Mouse (Mus musculus): ENCODE results near the gene Map2. TPM values are rescaled to one million over a fixed set of nuclear protein-coding genes. Genes with fewer than 3 reads are reported as not detected.

Map2 gene
- total RNA-seq, 1 experiment from 2014 or later = 0.10 TPM

DNA sequence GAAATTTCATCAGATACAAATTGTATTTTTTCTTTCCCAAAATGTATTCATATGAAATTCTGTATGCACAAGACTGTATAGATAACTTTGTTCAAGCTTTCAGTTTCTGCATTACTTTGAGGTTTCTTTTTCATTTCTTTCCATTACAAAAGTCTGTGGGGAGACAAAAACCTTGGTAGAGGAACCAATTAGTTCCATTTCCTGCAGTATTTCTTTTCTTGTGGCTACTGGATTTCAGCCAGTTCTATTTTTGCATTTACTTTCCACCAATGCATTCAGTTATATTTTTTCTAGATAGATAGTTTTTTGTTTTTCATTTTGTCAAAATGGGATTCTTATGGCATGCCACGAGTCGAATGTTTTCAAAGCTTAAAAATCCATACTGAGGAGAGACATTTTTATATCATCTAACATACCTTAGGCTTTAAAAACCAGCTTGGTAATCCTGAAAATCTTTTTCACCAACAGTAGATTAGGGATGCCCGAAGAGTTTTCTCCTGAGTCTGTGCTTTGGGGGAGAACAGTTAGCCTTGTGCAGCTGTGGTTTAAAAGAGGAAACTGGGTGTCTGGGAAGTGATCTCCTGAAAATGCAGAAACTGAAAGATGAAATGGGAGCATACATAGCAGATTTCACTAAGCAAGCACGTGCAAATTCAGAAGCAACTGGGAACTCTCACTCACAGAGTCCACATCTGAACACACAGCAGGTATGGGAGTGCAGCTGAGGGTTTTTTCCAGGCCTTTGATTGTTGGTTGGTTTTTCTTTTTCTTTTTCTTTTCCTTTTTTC lies 104.3 kb downstream of the Map2 start:
- no peak for ATAC-seq (replicated peaks; ENCODE audit: insufficient number of reproducible peaks, low FRiP score, low TSS enrichment, poor library complexity, severe bottlenecking)

DNA sequence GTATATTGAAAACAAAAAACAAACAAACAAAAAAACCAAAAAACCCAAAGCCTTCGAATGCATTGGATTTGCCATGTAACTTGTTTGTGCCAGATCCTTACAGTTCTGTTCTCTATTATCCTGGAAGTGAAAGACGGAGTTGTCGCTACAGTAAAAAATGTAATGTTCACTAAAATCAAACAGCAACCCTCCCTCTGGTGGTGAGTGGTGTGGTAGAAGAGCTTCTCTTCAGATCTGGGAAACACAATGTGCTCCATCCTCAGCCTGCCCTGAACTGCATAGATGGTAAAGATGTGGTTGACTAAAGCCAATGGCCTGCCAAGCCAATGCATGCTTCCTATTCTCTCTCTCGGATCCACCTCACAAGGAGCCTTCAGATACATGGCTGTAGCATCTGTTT lies 105.1 kb downstream of the Map2 start:
- no peak for ATAC-seq (replicated peaks; ENCODE audit: insufficient number of reproducible peaks, low FRiP score, low TSS enrichment, poor library complexity, severe bottlenecking)

DNA sequence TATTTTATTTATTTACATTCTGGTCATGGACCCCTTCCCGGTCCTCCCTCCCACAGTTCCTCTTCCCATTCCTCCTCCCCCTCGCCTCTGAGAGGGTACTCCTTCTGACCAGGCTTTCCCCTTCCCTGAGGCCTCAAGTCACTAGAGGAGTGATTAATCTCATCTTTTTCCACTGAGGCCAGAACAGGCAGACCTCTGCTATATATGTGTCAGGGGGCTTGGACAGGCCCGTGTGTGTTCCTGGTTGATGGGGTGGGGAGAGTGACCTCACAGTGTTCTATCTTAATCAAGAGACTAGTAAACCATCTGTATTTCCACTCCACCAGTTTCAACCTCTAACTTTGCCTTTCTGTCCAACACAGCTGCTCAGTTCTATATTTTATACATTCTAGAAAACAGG lies 107.4 kb downstream of the Map2 start:
- no peak for ATAC-seq (replicated peaks; ENCODE audit: insufficient number of reproducible peaks, low FRiP score, low TSS enrichment, poor library complexity, severe bottlenecking)

DNA sequence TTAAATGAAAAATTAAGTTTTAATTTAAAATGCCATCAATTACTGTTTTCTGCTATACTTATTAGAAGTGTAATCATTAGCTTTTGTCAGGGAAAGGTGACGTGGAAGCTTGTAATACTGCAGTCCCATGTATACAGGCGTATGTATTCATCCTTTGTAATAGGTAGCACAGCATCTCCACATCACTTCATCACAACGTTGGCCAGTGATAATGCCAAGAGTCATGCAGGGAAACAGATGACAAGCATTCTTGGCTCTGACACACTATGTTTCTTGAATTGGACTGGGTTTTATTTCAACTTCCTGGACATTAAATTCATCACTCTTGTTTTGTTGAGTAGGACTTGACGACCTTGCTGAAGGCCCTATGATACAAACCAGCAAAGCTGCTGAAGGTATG lies 113.9 kb downstream of the Map2 start:
- ATAC-seq (replicated peaks; ENCODE audit: insufficient number of reproducible peaks, low FRiP score, low TSS enrichment, poor library complexity, severe bottlenecking) = no peak

DNA sequence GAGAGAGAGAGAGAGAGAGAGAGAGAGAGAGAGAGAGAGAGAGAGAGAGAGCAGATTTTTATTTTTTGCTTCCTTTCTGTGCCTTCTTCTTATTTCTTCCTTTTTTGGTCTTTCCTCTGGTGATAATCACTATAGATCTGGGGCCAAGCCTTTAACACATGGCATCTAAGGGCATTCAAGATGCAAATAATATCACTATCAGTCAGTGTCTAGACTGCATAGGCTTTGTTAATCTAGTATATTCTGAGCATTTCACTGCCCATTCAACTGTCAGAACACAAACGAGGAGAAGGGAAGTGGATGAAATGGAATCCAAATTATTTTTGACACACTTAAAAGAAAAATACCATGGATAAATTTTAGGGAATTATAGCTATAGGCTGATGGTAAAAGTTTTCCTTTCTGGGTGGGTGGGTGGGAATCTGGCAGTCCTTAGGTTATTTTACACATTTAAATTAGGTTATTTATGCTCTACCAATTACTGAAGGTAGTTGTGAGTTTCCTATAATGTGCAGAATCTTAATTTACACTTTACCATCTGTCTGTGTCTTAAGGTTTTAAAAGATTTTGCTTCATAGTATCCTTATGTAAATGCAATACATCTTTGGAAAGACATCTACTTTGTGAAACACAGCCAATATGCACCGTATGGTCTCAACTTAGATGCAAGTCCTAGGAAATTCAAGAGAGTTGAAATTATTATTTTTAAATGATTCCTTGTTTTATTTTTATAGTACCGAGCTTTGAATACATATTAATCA lies 117.2 kb downstream of the Map2 start:
- no peak for ATAC-seq (replicated peaks; ENCODE audit: insufficient number of reproducible peaks, low FRiP score, low TSS enrichment, poor library complexity, severe bottlenecking)

DNA sequence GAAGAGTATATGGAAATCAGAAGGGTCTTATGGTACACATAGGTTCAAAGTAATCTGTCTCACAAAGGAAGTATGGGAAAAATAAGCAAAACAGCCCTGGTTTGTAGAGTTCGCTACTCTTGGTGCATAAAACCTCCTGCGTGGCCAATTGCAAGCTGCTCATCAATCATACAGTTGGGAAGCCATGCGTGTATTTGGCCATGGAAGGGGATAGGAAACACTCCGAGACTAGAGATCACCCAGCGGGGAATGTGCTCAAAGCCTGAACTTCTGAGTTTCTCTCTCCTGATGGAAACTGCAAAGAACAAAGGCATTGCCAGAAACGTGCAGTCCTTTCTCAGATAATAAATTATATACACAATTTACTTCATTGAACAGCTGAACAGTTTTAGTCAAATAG lies 124.3 kb downstream of the Map2 start:
- no peak for ATAC-seq (replicated peaks; ENCODE audit: insufficient number of reproducible peaks, low FRiP score, low TSS enrichment, poor library complexity, severe bottlenecking)

DNA sequence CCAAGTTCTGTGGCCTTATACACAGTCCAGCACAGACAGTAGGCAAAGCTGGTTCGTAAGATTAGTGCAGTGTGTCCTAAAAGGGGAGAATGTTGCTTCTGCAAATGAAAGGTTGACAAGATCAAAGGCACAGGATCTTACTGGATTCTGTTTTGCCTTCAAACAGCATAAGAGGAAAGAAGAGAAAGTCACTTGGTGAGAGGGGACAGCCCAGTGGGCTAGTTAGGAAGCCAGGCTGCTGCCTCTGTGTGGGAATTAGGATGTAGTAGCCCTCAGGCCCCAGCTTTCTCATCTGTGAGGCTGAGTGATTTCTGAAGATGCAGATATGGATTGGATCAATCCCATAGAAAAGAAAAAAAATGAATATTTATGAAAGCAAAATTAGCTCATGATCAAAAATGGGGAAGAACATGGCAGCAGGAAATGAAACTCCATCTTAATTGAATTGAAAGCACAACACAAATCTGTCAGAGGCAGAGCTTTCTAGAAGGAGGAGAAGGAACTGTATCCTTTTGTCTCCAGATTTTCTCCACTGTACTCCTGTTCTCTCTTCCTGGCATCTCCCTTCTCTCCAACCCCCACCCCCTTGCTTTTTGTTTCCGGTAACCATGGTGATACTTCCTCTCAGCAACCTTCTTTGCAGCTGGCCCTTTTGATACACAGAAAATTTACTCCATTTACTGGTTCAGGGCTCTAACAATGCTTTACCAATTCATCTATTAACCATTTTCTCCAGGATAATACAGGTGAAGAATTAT lies 145.5 kb downstream of the Map2 start:
- ATAC-seq (replicated peaks; ENCODE audit: insufficient number of reproducible peaks, low FRiP score, low TSS enrichment, poor library complexity, severe bottlenecking) = no peak

DNA sequence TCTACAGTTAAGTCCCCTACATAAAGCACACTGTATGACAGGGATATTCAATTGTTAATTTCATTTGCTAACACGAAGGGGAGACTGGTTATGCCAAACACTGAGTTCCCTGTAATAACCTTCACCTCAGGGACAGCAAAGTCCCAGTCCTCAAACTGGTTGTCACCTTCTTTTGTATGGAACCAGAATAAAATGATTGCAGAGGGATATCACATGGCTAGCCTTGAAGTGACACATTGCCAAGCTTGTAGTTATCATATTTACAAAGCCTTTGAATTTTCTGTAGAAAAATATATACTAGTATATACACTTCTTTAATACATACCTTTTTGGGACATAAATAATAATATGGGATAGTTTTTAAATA lies 146.0 kb downstream of the Map2 start:
- no peak for ATAC-seq (replicated peaks; ENCODE audit: insufficient number of reproducible peaks, low FRiP score, low TSS enrichment, poor library complexity, severe bottlenecking)

DNA sequence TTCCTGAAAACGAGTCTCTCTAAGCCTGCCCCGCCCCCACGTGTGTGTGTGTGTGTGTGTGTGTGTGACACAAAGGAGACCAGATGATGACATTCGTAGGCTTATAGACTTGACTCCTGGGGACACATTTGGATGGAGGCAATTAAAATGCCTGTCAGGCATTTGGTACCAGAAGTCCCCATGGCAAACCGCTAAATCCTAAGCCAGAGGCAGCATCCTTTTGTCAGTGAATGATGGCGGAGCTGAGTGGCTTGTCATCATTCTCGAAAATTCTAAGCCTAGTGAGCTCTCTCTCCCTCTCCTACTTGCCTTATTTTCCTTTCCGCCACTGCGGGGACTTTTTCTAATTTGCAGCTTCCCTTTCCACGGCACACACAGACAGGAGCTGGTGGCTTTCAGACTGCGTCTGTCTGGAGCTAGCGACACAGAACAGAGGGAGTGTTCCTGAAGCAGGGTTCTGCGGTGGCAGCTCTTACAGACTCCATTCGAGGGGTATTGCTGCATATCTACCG lies 146.6 kb downstream of the Map2 start:
- ATAC-seq (replicated peaks; ENCODE audit: insufficient number of reproducible peaks, low FRiP score, low TSS enrichment, poor library complexity, severe bottlenecking) = no peak

DNA sequence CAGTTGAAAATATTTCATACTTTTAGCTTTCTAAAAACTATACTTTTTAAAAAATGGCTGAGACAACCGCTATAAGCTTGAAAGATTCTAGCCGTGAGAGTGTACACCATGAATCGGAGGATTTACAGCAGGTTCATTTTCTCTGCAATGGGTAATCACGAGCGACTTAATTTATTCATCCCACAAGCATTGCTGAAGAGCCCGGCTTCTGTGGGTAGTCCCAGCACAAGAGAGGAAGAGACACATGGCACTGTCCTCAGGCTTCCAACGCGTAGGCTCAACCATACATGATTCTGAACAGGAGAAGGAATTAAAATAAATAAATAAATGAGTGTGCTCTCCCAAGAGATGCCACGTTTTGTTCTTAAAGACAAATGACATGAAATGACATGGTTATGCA lies 148.4 kb downstream of the Map2 start:
- ATAC-seq (replicated peaks; ENCODE audit: insufficient number of reproducible peaks, low FRiP score, low TSS enrichment, poor library complexity, severe bottlenecking) = no peak

DNA sequence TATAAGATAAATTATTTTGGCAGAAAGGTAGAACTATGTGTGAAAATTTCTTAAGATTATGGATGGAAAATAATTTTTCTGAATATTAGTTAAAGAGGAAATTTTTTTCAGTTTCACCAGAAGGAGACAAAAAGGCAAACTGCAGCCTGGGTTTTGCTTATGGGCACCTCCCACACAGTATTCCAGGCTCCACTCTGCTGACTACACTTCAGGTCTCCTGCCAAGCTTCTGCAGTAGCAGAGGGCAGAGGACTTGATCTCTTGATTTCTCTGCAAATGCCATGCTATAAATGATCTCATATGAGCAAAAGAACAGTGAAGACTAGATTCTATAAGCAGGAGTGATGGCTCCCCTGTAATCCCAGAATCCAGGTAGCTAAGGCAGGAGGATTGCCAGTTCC lies 149.9 kb downstream of the Map2 start:
- no peak for ATAC-seq (replicated peaks; ENCODE audit: insufficient number of reproducible peaks, low FRiP score, low TSS enrichment, poor library complexity, severe bottlenecking)

DNA sequence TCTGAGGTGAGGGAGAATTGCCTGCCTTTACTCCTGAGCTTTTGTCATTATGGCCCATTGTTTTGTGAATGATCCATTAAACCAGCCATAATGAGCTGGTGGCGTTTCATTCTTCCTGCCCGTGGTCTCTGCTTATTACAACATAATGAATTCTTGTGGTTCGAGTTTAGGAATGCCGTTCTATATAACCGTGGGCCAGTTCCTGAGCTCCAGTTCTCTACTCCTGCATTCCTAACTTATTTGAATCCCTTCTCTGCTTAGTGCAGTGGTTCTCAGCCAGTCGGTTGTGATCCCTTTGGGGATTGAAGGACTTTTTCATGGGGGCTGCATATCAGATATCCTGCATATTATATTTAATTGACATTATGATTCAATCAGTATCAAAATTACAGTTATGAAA lies 153.9 kb downstream of the Map2 start:
- ATAC-seq (replicated peaks; ENCODE audit: insufficient number of reproducible peaks, low FRiP score, low TSS enrichment, poor library complexity, severe bottlenecking) = no peak

DNA sequence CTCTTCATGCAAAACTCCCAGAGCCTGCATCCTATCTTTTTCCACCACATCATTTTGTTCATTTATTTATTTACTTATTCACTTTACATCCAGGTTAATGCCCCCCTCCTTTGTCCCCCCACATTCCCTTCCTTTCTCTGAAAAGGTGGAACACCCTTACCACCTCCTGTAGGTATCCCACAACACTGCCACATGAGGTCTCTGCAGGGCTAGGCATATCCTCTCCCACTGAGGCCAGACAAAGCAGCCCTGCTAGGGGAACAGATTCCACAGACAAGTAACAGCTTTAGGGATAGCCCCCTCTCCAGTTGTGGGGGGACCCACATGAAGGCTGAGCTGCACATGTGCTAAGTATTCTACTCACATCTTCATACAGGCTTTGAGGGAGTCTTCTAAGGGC lies 154.5 kb downstream of the Map2 start:
- ATAC-seq (replicated peaks; ENCODE audit: insufficient number of reproducible peaks, low FRiP score, low TSS enrichment, poor library complexity, severe bottlenecking) = no peak

DNA sequence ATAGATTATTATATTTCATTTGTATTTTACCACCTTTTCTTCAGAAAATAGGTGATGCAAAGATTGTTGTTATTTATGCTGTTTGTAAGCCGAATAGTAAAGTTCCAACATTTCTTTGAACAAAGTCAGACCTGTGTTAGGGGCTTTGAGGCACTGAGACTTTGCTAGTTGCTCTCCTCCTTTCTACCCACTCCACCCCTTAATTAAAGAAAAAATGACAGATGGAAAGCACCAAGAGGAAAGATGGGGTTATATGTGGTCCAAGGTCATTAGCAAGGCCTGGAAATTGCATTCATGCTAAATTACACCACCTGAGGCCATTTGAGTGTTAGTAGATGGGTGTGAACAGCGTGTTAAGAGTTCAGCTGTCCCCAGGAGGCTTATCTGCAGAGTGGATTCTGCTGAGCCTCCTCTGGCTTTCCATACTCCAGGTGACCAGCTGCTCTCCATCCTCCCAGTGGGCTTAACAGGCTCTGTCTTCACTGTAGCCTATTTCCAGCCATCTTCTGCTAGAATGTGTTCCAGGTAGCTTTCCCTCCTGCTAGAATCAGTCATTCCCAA lies 160.7 kb downstream of the Map2 start:
- ATAC-seq (replicated peaks; ENCODE audit: insufficient number of reproducible peaks, low FRiP score, low TSS enrichment, poor library complexity, severe bottlenecking) = no peak

DNA sequence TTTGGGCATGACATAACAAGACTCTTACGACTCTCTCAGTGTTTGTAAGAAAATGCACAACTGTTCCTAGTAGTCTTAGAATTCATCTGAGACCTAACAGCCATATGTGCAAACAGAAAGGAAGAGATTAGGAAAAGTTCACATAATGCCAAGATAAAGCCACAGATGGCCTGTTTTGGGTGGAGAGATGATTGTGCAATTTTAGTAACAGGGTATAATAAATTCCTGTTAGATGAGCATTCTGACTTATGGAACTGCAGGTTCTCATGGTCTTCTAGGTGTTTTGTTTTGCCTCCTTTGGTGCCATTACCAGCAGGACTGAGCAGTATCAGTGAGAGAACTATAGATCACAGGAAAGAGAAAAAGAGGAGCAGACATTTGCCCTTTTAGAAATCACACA lies 164.1 kb downstream of the Map2 start:
- no peak for ATAC-seq (replicated peaks; ENCODE audit: insufficient number of reproducible peaks, low FRiP score, low TSS enrichment, poor library complexity, severe bottlenecking)

DNA sequence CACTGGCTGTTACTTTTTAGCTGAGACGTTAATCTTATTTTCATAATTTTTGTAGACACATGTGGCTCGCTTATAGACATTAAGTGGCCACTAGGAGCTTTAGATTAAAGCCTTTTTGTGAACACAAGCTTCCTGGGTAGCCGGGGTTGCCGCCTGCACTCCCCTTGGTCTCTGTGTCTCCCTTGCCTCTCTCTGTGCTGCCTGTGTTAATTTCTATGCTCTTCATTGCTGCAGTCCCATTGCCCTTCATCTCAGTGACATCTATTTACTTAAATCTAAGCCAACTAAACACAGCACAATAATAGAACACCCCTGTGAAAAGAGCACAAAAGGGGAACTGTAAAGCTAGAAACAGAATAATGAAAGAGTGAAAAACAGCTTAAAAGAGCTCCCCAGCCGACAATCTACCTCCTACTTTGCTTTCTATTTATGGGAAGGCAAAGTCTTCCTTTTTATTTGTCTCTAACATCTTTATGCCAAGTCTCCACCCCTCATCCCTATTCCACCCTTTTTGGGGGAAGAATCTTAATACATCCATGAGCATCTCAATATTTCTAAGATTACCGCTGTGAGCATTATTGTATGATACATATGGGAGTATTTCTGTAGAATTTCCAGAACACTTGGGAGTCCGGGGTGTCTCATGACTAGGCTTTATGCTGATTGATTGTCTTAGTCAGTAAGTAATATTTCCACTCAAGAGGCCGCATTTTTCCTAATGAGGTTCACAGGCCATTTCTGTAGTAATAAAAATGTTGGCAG lies 173.5 kb downstream of the Map2 start:
- no peak for ATAC-seq (replicated peaks; ENCODE audit: insufficient number of reproducible peaks, low FRiP score, low TSS enrichment, poor library complexity, severe bottlenecking)

DNA sequence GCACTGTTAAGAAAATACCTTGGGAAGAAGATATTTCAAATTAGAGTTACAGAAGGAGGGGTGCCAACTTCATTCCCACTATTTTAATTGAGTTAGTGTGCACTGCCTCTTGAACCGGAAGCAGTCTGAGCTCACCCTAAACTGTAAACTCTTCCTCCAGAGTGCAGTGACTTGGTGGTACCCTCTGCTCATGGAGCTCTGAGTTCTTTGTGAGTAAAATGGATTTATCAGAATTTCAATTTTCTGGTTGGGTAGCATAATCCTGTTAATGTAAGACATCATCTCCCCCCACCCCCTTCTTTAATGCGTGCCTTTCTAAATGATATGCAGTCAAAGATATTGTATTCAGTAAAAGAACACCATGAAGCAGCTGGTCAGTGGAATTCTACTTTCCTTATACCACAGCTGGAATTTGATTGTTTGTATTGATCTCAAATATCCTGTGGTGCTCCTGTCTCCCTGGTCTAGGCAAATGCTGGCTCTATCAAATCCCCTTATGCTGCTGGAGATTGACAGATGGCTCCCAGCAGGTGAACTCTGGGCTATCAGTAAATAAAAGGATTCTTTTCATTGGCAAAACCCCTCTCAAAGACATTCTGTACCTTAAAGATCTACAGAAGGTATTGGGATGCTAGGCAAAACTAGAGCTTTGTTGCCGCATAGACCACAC lies 174.2 kb downstream of the Map2 start:
- no peak for ATAC-seq (replicated peaks; ENCODE audit: insufficient number of reproducible peaks, low FRiP score, low TSS enrichment, poor library complexity, severe bottlenecking)

DNA sequence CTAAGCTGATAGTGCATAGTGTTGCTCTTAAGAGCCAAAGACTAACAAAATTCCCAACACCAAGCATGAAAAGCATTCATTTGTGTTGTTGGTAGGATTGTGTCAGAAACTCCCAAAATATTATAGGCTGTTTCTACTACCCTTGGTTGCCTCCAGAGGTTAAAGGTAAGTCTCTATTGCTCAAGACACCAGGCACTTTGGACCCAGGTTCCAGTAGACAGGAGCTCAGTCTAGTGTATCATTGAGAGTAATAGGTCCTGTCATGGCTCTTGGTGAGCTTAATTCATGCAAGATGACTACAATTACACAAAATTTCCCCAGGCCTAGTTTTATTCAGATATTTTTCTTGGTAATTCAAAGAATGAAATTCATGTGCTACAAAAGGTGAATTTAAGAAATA lies 176.3 kb downstream of the Map2 start:
- ATAC-seq (replicated peaks; ENCODE audit: insufficient number of reproducible peaks, low FRiP score, low TSS enrichment, poor library complexity, severe bottlenecking) = no peak

All from monocyte, adult 5-6 weeks (primary cell).